Mouse (Mus musculus): ENCODE results near the gene Ssu2. TPM values are rescaled to one million over a fixed set of nuclear protein-coding genes. Genes with fewer than 3 reads are reported as not detected.

Ssu2 gene
- total and polyA plus RNA-seq, 2 experiments from 2014 or later, result not detected

GRCm38 (mm10) chr6:112401953-112402683 is 14.3 kb upstream of the Ssu2 start:
- Histone ChIP-seq H3K4me2 (ENCODE audit: low read depth, low read length, poor library complexity, severe bottlenecking) (no peak overlapping the region), H3K27ac (ENCODE audit: low read depth, low read length) (no peak overlapping the region), H3K9me3 (ENCODE audit: low read length) (no peaks in the 10 kb centered on the region; the same call in 1 of the 2 replicates), H3K4me1 (ENCODE audit: insufficient read depth, low read length) (0 out of 2 replicates have a peak, but pooled peaks cover 3% of the 10 kb centered on the region), H3K36me3 (ENCODE audit: insufficient read depth, low read length) (no peaks in the 10 kb centered on the region), H3K27me3 (ENCODE audit: insufficient read depth, low read length) (no peaks in the 10 kb centered on the region), H3K9ac (replicated peaks; ENCODE audit: low read length, poor library complexity, severe bottlenecking) (no peak overlapping the region), H3K4me3 (ENCODE audit: low read depth, low read length) (no peak overlapping the region)
- 62% methylated on average over 12 of the region's 12 CpGs for WGBS
- TF ChIP-seq CTCF (IDR thresholded peaks at IDR 0.05), result no peak
- ATAC-seq (ENCODE audit: low FRiP score) (peak; percentile 51), DNase-seq (ENCODE audit: low spot score) (peak; percentile 27)

DNA sequence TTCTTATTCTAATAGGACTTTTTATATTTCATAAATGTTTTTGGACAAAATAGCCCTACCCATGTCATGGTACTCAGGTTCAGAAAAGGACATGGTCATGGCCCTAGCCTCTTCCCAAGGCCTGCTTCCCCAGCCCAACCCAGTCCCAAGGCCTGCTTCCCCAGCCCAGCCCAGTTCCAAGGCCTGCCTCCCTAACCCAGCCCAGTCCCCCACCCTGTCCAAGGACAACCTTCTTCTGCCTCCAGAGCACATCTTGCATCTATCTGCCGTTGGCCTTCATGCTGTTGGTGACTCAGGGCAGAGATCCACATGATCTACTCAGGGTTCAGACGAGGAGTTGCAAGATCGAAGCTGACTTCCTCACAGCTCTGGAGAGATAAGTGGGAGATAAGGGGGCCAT is 9.5 kb upstream of the Ssu2 start:
- H3K27me3 ChIP-seq (ENCODE audit: insufficient read depth, low read length), result no peaks in the 10 kb centered on the region
- H3K4me1 ChIP-seq (ENCODE audit: insufficient read depth, low read length), result 0 out of 2 replicates have a peak, but pooled peaks cover 3% of the 10 kb centered on the region
- no peaks in the 10 kb centered on the region for H3K36me3 ChIP-seq (ENCODE audit: insufficient read depth, low read length)
- H3K4me3 ChIP-seq (ENCODE audit: low read depth, low read length), result no peak overlapping the region
- ATAC-seq (ENCODE audit: low FRiP score), result no peak
- no peaks in the 10 kb centered on the region; the same call in 1 of the 2 replicates for H3K9me3 ChIP-seq (ENCODE audit: low read length)
- no peak for DNase-seq (ENCODE audit: low spot score)
- no peak overlapping the region for H3K27ac ChIP-seq (ENCODE audit: low read depth, low read length)
- no peak for TF ChIP-seq CTCF (IDR thresholded peaks at IDR 0.05)
- 91% methylated on average over 3 of the region's 3 CpGs for WGBS
- no peak overlapping the region for H3K4me2 ChIP-seq (ENCODE audit: low read depth, low read length, poor library complexity, severe bottlenecking)
- H3K9ac ChIP-seq (replicated peaks; ENCODE audit: low read length, poor library complexity, severe bottlenecking), result no peak overlapping the region

- Histone ChIP-seq H3K4me3 (ENCODE audit: low read depth, low read length) (no peak overlapping the region), H3K9me3 (ENCODE audit: low read length) (no peaks in the 10 kb centered on the region), H3K27ac (ENCODE audit: low read depth, low read length) (no peak overlapping the region), H3K9ac (replicated peaks; ENCODE audit: low read length, poor library complexity, severe bottlenecking) (no peak overlapping the region), H3K4me2 (ENCODE audit: low read depth, low read length, poor library complexity, severe bottlenecking) (no peak overlapping the region), H3K36me3 (ENCODE audit: insufficient read depth, low read length) (no peaks in the 10 kb centered on the region), H3K27me3 (ENCODE audit: insufficient read depth, low read length) (no peaks in the 10 kb centered on the region), H3K4me1 (ENCODE audit: insufficient read depth, low read length) (no peaks in the 10 kb centered on the region)
- TF ChIP-seq CTCF (IDR thresholded peaks at IDR 0.05), result no peak
- WGBS, result 92% methylated on average over 3 of the region's 3 CpGs
- DNase-seq (ENCODE audit: low spot score), result no peak
- ATAC-seq (ENCODE audit: low FRiP score), result no peak
These were observed 8.5 kb upstream of the Ssu2 start for GRCm38 (mm10) chr6:112396352-112396751.

- no peak overlapping the region for H3K27ac ChIP-seq (ENCODE audit: low read depth, low read length)
- H3K4me1 ChIP-seq (ENCODE audit: insufficient read depth, low read length), result no peaks in the 10 kb centered on the region
- no peak for TF ChIP-seq CTCF (IDR thresholded peaks at IDR 0.05)
- DNase-seq (ENCODE audit: low spot score) (no peak), ATAC-seq (ENCODE audit: low FRiP score) (no peak)
- H3K27me3 ChIP-seq (ENCODE audit: insufficient read depth, low read length), result no peaks in the 10 kb centered on the region
- no peak overlapping the region for H3K4me2 ChIP-seq (ENCODE audit: low read depth, low read length, poor library complexity, severe bottlenecking)
- H3K9ac ChIP-seq (replicated peaks; ENCODE audit: low read length, poor library complexity, severe bottlenecking), result no peak overlapping the region
- H3K4me3 ChIP-seq (ENCODE audit: low read depth, low read length), result no peak overlapping the region
- 84% methylated on average over 3 of the region's 3 CpGs for WGBS
- H3K36me3 ChIP-seq (ENCODE audit: insufficient read depth, low read length), result no peaks in the 10 kb centered on the region
- no peaks in the 10 kb centered on the region for H3K9me3 ChIP-seq (ENCODE audit: low read length)
These were observed 562 bp upstream of the Ssu2 start for GRCm38 (mm10) chr6:112388385-112388784.

- WGBS, result 70% methylated on average over 2 of the region's 2 CpGs
- Histone ChIP-seq H3K9me3 (ENCODE audit: low read length) (no peaks in the 10 kb centered on the region), H3K27ac (ENCODE audit: low read depth, low read length) (no peak overlapping the region), H3K4me2 (ENCODE audit: low read depth, low read length, poor library complexity, severe bottlenecking) (no peak overlapping the region), H3K4me3 (ENCODE audit: low read depth, low read length) (no peak overlapping the region), H3K9ac (replicated peaks; ENCODE audit: low read length, poor library complexity, severe bottlenecking) (no peak overlapping the region), H3K27me3 (ENCODE audit: insufficient read depth, low read length) (no peaks in the 10 kb centered on the region), H3K4me1 (ENCODE audit: insufficient read depth, low read length) (no peaks in the 10 kb centered on the region), H3K36me3 (ENCODE audit: insufficient read depth, low read length) (no peaks in the 10 kb centered on the region)
- TF ChIP-seq CTCF (IDR thresholded peaks at IDR 0.05), result no peak
- DNase-seq (ENCODE audit: low spot score) (no peak), ATAC-seq (ENCODE audit: low FRiP score) (no peak)
These were observed 1.6 kb downstream of the Ssu2 start for GRCm38 (mm10) chr6:112386260-112386659.

DNA sequence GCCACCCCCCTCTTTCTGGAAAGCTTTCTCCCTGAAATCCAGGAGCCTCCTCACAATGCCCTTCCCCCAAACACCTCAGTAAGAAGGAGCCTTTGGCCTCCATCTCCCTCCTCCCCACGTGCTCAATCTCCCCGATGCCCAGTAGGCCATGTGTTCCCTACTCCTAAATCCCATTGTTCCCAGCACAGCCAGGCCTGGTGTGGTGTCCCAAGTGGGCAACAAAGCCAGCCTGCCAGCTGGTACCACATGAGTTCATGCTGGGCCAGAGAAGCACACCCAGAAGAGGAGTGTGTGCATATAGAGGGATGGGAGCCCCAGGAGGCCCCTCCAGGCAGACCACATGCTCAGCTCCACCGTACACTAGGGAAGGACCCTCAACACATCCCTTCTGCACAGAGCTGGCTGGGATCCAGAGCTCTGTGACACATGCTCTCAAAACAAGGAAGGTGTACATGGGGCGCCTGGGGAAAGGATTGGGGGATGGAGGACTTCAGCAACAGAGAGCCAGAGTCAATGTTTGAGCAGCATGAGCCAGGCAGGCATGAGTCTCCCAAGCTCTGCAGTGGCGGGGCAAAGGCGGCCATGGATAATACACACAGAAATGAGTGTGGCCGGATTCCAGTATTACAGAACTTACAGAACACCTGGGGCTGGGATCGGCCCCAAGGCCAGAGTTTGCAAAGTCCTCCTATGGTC is 4.7 kb downstream of the Ssu2 start:
- DNase-seq (ENCODE audit: low spot score), result no peak
- H3K4me3 ChIP-seq (ENCODE audit: low read depth, low read length), result no peak overlapping the region
- no peak; the same call in 1 of the 2 replicates for ATAC-seq (ENCODE audit: low FRiP score)
- TF ChIP-seq CTCF (IDR thresholded peaks at IDR 0.05), result no peak
- no peak overlapping the region for H3K4me2 ChIP-seq (ENCODE audit: low read depth, low read length, poor library complexity, severe bottlenecking)
- no peaks in the 10 kb centered on the region for H3K36me3 ChIP-seq (ENCODE audit: insufficient read depth, low read length)
- H3K27ac ChIP-seq (ENCODE audit: low read depth, low read length), result no peak overlapping the region
- no peaks in the 10 kb centered on the region for H3K9me3 ChIP-seq (ENCODE audit: low read length)
- 67% methylated on average over 8 of the region's 8 CpGs for WGBS
- H3K9ac ChIP-seq (replicated peaks; ENCODE audit: low read length, poor library complexity, severe bottlenecking), result no peak overlapping the region
- H3K27me3 ChIP-seq (ENCODE audit: insufficient read depth, low read length), result no peaks in the 10 kb centered on the region
- H3K4me1 ChIP-seq (ENCODE audit: insufficient read depth, low read length), result no peaks in the 10 kb centered on the region
